Mouse (Mus musculus) liver, postnatal 0 days (tissue): ENCODE data around the gene Lsm3.

Experiments used
- CTCF ChIP-seq: sonication (generic); IDR thresholded peaks from 2 replicates; pipeline ENCODE4 v1.5.1; 2016; ENCODE audit warnings: antibody characterized with exemption, low read depth
- EP300 ChIP-seq: IDR thresholded peaks from 2 replicates; pipeline ENCODE4 v1.6.1; 2016; ENCODE audit warnings: antibody characterized with exemption, low read depth, mild to moderate bottlenecking

- no peak for TF ChIP-seq CTCF
- TF ChIP-seq EP300, result no peak
These were observed 21.2 kb upstream of the Lsm3 start for GRCm38 (mm10) chr6:91494526-91494925.
